Mouse (Mus musculus) olfactory bulb, adult 2 months (tissue): ENCODE results near the gene Tpsb2.

Source experiments
- CTCF ChIP-seq: fragments of 200-500 bp; IDR thresholded peaks from 2 replicates; pipeline ENCODE4 v1.5.1; 2012; ENCODE audit warnings: low read depth, mild to moderate bottlenecking, low read length, moderate library complexity; ENCODE audit not compliant: insufficient read depth
- POLR2A ChIP-seq: fragments of 200-500 bp; IDR thresholded peaks from 2 replicates; pipeline ENCODE4 v1.6.1; 2012; ENCODE audit warnings: mild to moderate bottlenecking, low read depth, low read length, moderate library complexity; ENCODE audit not compliant: insufficient read depth

- TF ChIP-seq CTCF (no peak), POLR2A (no peak)
Observed at GRCm38 (mm10) chr17:25322930-25323329, 43.2 kb upstream of the Tpsb2 start.
